Mouse (Mus musculus): ENCODE measurements around the gene Rsrp1.

The Rsrp1 gene

GRCm38 (mm10) chr4:134967887-134968604 lies 44.7 kb downstream of the Rsrp1 start:
- no peak for DNase-seq

- no peak for DNase-seq
Measured at GRCm38 (mm10) chr4:134968605-134968976, 45.2 kb downstream of the Rsrp1 start.

- DNase-seq = no peak
Measured at GRCm38 (mm10) chr4:134975261-134975928, 52.0 kb downstream of the Rsrp1 start.

- no peak for DNase-seq
Measured at GRCm38 (mm10) chr4:134975929-134976308, 52.5 kb downstream of the Rsrp1 start.
